Mouse (Mus musculus): ENCODE results near the gene Tmem25.

GRCm38 (mm10) chr9:44772392-44772749, 26.7 kb downstream of the Tmem25 start:
- TF ChIP-seq CTCF (conservative IDR thresholded peaks at IDR 0.05; ENCODE audit: insufficient read depth, insufficient read length, low read depth, low read length) (no peak), POLR2A (IDR thresholded peaks at IDR 0.05; ENCODE audit: low read depth, low read length) (no peak)
